Mouse (Mus musculus): ENCODE data around the gene Mon2.

GRCm38 (mm10) chr10:122960738-122961137 is 115.6 kb downstream of the Mon2 start:
- TF ChIP-seq CTCF (IDR thresholded peaks at IDR 0.05; ENCODE audit: extremely low read depth, insufficient read depth, low read length) (no peak), POLR2A (IDR thresholded peaks at IDR 0.05; ENCODE audit: extremely low read depth, insufficient read depth, low read length) (no peak)
